Mouse (Mus musculus) frontal cortex, adult 2 months (tissue): ENCODE data around the gene Exog. TPM values are rescaled to one million over a fixed set of nuclear protein-coding genes. Genes with fewer than 3 reads are reported as not detected.

Experiments used
- DNase-seq, 2 experiments: peaks; one replicate each; pipeline ENCODE4 v3.0.0; 2022; ENCODE audit warnings: low spot score in 1 of 2; ENCODE audit errors: extremely low spot score in 1 of 2
- polyA plus RNA-seq: library from polyadenylated mRNA; depleted of rRNA; stranded (reverse); fragments of >200 nt; gene quantifications from 2 replicates; pipeline ENCODE4 v1.2.3, GENCODE M21; 2012

Exog gene
- polyA plus RNA-seq, 1 experiment: 13.6 TPM

GRCm38 (mm10) chr9:119455967-119456366, 11.2 kb downstream of the Exog start:
- DNase-seq: no peak

DNA sequence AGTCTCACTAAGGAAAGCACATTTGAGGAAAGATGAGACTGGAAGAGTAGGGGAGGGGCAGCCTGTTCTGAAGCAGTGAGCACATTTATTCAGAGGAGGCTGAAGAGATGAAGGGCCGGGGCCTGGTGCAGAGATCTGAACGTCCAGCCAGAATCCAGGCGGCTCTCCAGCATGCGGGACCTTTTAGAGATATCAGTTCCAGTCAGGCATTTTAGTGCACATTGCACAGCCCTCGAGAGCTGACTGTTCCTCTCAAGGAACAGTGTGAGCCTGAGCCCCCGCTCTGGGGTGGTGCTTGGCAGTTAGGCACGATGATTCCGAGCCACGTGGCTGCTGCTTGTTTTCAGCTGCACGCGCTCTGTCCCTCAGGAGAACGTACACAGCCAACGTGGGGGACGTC, 12.4 kb downstream of the Exog start:
- DNase-seq: no peak

DNA sequence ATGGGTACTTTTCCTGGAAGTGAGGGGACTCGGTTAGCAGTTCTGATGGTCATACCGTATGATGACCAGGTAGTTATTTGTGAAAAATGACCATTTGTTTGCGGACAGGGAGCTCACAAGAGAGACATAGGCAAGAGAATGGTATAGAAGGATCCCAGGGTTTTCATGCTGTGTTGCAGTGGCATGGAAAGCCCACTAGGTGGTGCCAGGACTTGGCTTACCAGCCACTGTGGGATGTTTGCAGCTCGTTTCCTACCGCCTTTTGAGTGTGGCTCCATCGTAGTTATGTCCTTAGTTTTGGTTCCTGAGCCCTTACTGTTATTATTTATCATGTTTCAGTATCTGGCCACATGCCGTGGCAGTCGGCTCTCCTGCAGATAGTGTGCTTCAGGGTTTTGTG, 15.7 kb downstream of the Exog start:
- peak; percentile 42 to 88 for DNase-seq

DNA sequence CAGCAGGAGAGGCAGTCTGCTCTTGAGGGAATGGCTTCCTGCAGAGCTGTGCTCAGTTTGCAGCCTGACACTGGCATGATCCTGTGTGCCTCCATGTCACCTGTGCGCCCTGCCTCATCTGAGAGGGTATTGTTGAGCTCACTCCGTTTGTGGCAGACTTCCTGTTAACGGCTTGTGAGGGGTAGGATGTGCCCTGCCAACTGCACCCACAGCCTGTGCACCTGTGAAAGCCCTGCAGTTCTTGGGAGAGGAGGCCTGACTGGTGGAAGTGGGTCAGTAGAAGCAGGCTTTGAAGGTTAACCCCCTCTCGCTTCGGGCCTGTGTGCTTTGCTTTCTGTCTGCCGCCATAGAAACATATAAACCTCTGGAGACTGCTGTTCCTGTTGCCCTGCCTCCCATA, 20.3 kb downstream of the Exog start:
- DNase-seq: no peak

DNA sequence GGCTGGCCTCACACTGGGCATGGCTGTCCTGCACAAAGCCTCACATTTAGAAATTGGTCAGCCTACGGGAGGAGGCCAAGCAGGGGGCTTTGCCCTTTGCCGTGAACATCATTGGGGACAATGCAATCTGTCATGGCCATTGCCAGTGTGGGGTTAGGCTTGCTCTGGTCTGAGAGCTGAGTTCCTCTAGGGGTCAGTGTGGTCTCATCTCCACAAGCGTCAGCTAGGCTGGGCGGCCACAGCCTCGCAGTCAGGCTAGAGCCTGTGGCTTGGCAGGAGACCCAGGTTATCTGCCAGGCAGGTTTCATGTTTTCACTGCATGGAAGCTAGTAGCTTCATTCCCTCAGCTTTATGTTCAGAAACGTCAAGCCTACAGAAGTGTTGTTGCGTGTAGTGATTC, 20.9 kb downstream of the Exog start:
- DNase-seq: peak in 1 of 2 experiments; percentile 25

- no peak for DNase-seq
Measured at GRCm38 (mm10) chr9:119469691-119470353, 25.1 kb downstream of the Exog start.

- no peak for DNase-seq
Measured at GRCm38 (mm10) chr9:119472412-119472918, 27.7 kb downstream of the Exog start.

GRCm38 (mm10) chr9:119473011-119473410, 28.3 kb downstream of the Exog start:
- no peak for DNase-seq

- DNase-seq: peak in 1 of 2 experiments; percentile 33
Measured at GRCm38 (mm10) chr9:119473608-119474164, 28.9 kb downstream of the Exog start.

DNA sequence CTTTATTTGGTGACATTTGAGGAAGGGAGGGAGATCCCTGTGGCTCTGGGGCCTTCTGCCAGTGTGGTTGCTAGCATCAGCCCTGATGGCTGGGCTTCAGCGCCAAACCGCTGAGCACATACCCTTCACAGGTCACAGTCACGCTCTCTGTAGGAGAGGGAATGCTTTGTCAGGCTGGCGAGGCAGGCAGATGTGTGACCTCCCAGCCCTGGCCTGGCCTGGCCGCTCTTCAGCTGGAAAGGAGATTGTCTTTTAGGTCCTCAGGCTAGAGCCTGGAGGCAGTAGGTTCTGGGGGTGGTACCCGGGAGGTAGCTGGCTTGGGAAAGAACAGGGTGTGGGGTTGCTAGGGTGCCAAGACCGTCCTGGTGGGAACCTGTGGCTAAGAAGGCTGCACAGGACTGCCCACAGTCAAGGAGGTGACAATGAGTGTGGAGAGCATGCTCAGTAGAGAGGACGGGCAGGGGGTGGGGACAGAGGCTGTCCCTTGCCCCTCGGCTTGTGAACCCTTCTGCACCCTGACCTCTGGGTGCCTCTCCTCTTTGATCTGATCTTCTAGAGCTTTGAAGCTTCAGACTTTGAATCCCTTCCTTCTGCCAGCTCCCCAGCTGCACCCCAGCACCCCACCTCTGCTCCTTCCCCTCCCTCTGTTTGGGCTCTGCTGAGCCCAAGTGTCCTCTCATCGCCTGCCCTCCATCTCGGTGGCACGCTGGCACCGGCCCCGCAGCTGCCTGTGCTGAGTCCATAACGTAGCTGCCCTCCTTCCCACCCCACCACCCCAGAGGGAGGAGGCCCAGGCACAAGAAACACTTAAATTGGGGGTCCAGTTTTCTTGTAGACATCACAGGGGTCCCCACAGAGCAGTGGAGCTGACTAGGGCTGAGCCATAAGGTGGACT, 30.2 kb downstream of the Exog start:
- DNase-seq: no peak

DNA sequence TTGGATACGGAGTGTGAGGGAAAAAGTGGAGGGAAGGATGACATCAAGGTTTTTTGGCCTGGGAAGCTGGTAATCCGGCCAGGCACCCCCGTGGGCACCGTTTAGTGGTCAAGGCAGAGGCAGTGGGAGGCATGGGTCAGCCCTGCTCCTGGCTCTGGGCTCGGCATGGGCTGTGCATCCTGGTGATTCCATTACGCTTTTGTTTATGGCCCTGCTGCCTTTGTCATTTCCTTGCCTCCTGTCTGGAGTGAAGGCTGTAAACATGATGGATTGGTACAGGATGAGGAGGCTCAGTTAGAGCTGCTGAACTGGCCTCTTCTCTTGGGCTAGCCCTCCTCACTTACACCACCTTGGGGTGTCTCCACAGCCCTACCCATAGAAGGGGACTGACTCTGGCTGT, 33.0 kb downstream of the Exog start:
- no peak for DNase-seq

- DNase-seq: no peak
Measured at GRCm38 (mm10) chr9:119478345-119478744, 33.6 kb downstream of the Exog start.

DNA sequence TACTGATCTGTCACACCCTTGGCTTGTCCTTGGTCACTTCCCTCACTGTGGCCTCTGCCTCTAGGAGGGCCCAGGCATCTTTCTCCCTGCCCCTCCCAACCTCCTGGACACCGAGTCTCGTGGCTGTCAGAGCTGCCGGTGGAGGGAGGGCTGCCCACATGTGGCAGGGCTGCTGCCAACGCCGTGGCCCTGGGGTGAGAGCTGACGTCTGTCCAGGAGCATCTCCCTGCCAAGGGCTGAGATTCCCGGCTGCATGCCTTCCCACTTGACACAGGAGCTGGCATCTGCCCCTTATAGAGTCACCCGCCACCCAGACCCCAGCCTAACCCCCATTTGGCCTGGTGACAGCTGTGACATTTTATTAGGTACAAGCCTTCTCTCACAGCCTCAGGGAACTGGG, 34.6 kb downstream of the Exog start:
- no peak for DNase-seq

- DNase-seq: no peak
Measured at GRCm38 (mm10) chr9:119481612-119482011, 36.9 kb downstream of the Exog start.

GRCm38 (mm10) chr9:119483554-119484353, 39.0 kb downstream of the Exog start:
- no peak for DNase-seq

- DNase-seq: no peak
Measured at GRCm38 (mm10) chr9:119484420-119484819, 39.7 kb downstream of the Exog start.

- no peak for DNase-seq
Measured at GRCm38 (mm10) chr9:119484868-119485267, 40.1 kb downstream of the Exog start.

DNA sequence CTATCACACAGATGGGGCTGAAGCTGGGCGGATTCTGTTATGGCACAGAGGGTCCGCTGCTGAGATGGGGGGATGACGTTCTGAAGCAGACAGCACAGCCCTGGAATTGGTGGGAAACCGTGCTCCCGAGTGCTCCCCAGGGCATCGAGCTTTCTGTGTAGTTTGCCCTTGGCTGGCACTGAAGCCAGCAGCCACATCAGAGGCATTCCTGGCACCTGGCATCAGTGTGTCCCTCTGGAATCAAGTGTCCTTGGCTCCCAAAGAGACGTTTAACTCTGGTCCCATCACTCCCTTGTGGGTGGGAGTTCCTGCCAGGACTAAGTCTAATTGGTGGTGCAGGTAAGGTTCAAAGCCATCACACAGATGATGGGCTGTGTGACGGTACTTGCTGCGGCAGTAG, 51.6 kb downstream of the Exog start:
- no peak for DNase-seq

GRCm38 (mm10) chr9:119496960-119497359, 52.2 kb downstream of the Exog start:
- peak in 1 of 2 experiments; percentile 58 for DNase-seq

DNA sequence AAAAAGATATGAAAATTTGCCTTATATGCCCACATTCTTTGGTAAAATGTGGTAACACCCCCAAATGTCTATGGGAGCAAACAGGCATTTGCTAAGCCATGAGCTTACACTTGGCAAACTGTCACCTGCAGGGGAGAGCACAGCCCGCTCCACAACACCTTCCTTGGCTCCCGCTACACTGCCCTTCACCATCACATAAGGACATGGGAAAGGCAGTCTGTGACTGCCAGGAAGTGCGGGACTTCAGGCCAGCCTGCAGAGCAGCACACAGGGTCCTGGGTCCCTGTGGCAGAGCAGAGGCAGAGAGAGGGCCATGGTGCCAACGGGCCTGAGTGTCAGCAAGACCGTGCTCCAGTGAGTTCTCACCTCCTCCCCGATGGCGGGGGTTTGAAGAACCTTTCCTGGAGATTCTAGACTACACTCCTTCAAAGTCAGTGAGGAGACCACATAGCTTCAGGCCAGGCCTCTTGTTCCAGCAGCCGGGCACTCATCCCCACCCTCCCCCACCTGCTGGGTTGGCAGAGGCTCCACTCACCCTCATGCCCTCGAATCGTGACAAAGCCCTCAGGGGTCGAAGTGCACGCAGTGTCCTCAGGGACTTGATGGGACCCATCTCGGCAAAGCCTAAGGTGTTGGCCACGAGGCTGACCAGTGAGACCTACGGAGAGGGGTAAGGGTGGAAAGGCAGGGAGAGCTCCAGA, 53.0 kb downstream of the Exog start:
- no peak for DNase-seq
